Mouse (Mus musculus): Measurements from ENCODE around the gene Etv2. TPM values are rescaled to one million over a fixed set of nuclear protein-coding genes. Genes with fewer than 3 reads are reported as not detected.

Gene Etv2
- polyA plus RNA-seq, 1 experiment from 2014 or later, result not detected

DNA sequence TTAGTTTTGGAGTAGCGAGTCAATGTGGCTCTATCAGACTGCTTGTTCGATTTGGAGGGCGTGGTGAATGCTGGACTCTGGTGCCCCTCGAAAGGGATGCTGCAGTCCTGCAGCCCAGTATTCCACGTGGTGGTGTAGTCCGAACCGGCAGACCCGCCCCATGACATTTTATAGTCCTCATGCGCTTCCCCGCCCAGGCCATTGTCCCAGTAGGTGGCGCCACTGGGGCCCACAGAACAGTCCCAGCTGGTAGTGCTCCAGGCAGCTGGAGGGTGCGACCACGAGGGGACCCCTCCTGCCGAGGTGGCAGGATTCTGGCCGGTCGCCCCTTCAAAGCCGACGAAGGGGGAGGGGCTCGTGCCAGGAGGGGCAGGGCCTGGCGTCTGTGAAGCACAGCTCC lies 1.0 kb downstream of the Etv2 start:
- 0 out of 2 replicates have a peak overlapping the region, but pooled peaks have one; percentile 17 for H3K4me2 ChIP-seq (replicated peaks; ENCODE audit: low read depth, low read length)
- no peaks in the 10 kb centered on the region for H3K4me1 ChIP-seq (ENCODE audit: insufficient read depth, low read depth, low read length)
- TF ChIP-seq EP300 (IDR thresholded peaks at IDR 0.05) (no peak), CTCF (IDR thresholded peaks at IDR 0.05) (peak; percentile 75)
- no peaks in the 10 kb centered on the region for H3K36me3 ChIP-seq (ENCODE audit: insufficient read depth, low read length)
- H3K27me3 ChIP-seq (replicated peaks; ENCODE audit: insufficient read depth, low read length), result peaks cover 25% of the 10 kb centered on the region
- H3K4me3 ChIP-seq (ENCODE audit: low read depth, low read length), result no peak overlapping the region
- no peak overlapping the region for H3K27ac ChIP-seq (ENCODE audit: low read length)
- no peaks in the 10 kb centered on the region for H3K9me3 ChIP-seq (ENCODE audit: low read length)
- H3K9ac ChIP-seq (replicated peaks; ENCODE audit: low read depth), result no peak overlapping the region
- WGBS, result under 1% methylated on average over 20 of the region's 20 CpGs
- DNase-seq (ENCODE audit: low spot score) (peak; percentile 54), ATAC-seq (peak; percentile 82)

DNA sequence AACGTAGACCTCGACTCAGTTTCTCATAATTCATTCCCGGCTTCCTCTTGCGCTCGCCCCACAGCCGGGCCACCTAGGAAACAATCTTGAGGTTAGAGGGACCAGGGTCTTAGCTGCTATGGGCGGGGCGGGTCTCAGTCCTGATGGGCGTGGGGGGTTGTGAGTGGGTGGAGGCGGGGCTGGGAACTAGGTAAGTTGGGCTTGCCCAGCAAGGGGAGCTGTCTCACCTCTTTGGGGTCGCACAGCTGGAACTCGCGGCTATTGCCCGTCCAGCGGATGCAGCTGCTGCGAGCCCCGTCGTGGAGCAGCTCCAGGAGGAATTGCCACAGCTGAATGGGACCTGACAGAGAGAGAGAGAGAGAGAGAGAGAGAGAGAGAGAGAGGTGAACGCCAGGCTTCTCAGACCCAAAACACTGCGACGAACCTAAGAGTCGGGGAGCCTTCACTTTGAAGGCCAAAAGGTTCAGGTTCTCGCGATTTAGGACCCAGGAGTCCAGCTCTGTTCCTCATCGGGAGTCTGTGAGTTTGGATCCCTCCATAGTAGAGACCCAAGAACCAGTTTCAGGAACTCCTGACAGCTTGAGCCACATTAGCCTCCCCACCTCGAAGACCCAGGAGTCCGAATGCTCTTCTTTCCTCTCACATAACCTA lies 1.8 kb downstream of the Etv2 start:
- 4% methylated on average over 27 of the region's 27 CpGs for WGBS
- H3K27me3 ChIP-seq (replicated peaks; ENCODE audit: insufficient read depth, low read length), result peaks cover 25% of the 10 kb centered on the region
- H3K4me3 ChIP-seq (ENCODE audit: low read depth, low read length), result no peak overlapping the region
- ATAC-seq (no peak), DNase-seq (ENCODE audit: low spot score) (no peak)
- H3K27ac ChIP-seq (ENCODE audit: low read length), result no peak overlapping the region
- H3K9me3 ChIP-seq (ENCODE audit: low read length), result no peaks in the 10 kb centered on the region
- no peaks in the 10 kb centered on the region for H3K36me3 ChIP-seq (ENCODE audit: insufficient read depth, low read length)
- H3K4me2 ChIP-seq (replicated peaks; ENCODE audit: low read depth, low read length), result no peak overlapping the region
- H3K4me1 ChIP-seq (ENCODE audit: insufficient read depth, low read depth, low read length), result no peaks in the 10 kb centered on the region
- TF ChIP-seq CTCF (IDR thresholded peaks at IDR 0.05) (no peak), EP300 (IDR thresholded peaks at IDR 0.05) (no peak)
- no peak overlapping the region for H3K9ac ChIP-seq (replicated peaks; ENCODE audit: low read depth)

DNA sequence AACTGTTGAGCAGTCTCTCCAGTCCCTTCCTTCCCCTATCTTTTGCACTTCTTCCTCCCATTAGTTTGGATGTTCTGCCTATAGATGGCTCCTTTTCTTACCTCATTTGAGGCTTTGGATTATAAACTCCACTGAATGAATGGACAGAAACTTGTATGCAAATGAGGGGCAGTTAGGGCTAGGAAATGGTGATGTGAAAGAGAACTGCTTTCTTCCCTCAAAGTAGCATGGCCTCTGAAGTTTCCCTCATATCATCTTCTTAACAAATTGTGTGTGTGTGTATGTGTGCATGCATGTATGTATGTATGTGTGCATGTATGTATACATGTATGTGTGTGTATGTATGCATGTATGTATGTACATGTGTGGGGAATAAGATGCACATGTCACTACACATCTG lies 6.6 kb downstream of the Etv2 start:
- H3K4me2 ChIP-seq (replicated peaks; ENCODE audit: low read depth, low read length), result no peak overlapping the region
- DNase-seq (ENCODE audit: low spot score) (no peak), ATAC-seq (no peak)
- peaks cover 12% of the 10 kb centered on the region for H3K27me3 ChIP-seq (replicated peaks; ENCODE audit: insufficient read depth, low read length)
- H3K4me1 ChIP-seq (ENCODE audit: insufficient read depth, low read depth, low read length), result no peaks in the 10 kb centered on the region
- no peak overlapping the region for H3K9ac ChIP-seq (replicated peaks; ENCODE audit: low read depth)
- TF ChIP-seq CTCF (IDR thresholded peaks at IDR 0.05) (no peak), EP300 (IDR thresholded peaks at IDR 0.05) (no peak)
- no peaks in the 10 kb centered on the region for H3K36me3 ChIP-seq (ENCODE audit: insufficient read depth, low read length)
- no peak overlapping the region for H3K27ac ChIP-seq (ENCODE audit: low read length)
- H3K4me3 ChIP-seq (ENCODE audit: low read depth, low read length), result no peak overlapping the region
- no peaks in the 10 kb centered on the region for H3K9me3 ChIP-seq (ENCODE audit: low read length)

DNA sequence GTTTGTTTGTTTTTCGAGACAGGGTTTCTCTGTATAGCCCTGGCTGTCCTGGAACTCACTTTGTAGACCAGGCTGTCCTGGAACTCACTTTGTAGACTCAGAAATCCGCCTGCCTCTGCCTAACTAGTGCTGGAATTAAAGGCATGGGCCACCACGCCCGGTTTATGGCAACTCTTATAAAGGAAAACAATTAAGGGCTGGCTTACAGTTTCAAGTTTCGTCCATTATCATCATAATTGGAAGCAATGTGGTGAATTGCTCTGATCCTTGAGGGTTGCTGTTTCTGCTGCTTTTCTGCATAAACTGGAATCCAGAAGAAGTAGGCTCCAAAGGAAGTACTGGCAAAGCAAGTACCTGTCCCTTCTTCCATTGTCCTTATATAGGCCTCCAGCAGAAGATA lies 9.0 kb downstream of the Etv2 start:
- H3K9ac ChIP-seq (replicated peaks; ENCODE audit: low read depth), result no peak overlapping the region
- no peaks in the 10 kb centered on the region; the same call in none of the 2 replicates for H3K36me3 ChIP-seq (ENCODE audit: insufficient read depth, low read length)
- no peak overlapping the region for H3K4me3 ChIP-seq (ENCODE audit: low read depth, low read length)
- no peak for DNase-seq (ENCODE audit: low spot score)
- H3K4me1 ChIP-seq (ENCODE audit: insufficient read depth, low read depth, low read length), result no peaks in the 10 kb centered on the region
- no peak overlapping the region for H3K27ac ChIP-seq (ENCODE audit: low read length)
- no peak for ATAC-seq
- no peaks in the 10 kb centered on the region for H3K9me3 ChIP-seq (ENCODE audit: low read length)
- H3K27me3 ChIP-seq (replicated peaks; ENCODE audit: insufficient read depth, low read length), result no peaks in the 10 kb centered on the region
- no peak overlapping the region for H3K4me2 ChIP-seq (replicated peaks; ENCODE audit: low read depth, low read length)
- WGBS, result 77% methylated on average over 5 of the region's 5 CpGs
- TF ChIP-seq CTCF (IDR thresholded peaks at IDR 0.05) (no peak), EP300 (IDR thresholded peaks at IDR 0.05) (no peak)

DNA sequence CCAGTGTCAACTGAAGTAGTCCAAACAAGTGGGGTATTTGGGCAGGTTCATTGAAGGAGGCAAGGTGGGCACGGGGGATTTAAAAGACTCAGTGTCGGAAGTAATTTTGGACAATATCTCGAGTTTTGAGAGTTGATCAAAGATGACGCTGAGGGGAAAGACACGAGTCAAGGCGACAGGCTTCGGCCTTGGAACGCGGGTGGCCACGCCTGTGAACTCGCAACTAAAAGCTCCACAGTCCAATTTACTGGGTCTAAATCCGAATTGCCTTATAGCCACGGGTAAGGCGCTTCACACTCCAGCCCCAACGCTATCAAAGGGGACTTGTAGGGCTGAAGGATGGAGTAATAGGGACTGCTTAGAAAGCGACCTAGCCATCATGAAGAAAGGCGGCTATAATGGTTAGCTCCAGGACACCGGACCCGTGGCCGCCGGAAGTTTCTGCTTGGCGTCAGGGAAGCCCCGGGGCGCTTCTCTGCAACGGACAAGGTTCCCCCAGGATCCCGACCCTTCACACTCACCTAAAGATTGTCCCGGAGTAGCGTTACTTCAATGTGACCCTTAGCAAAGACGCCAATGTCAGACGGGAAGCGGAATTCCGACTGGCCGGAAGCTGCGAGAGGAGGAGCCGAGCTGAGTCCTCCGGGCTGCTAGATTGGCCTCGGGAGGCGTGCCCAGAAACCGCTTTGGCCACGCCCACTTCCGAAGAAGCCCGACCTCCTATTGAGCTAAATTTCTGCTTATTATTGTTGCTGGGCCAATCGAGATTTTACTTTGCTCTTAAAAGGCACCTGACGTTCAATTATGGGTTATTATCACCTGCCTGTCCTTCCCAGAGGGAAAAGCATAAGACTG lies 9.9 kb downstream of the Etv2 start, which contains the start of gene Cox6b1:
Gene Cox6b1 (minus strand): TSS at position 622 of the 855 bp plus-strand sequence.
- H3K4me3 ChIP-seq (ENCODE audit: low read depth, low read length), result peak within 1 kb of the TSS; percentile 75
- H3K4me2 ChIP-seq (replicated peaks; ENCODE audit: low read depth, low read length), result peak within 1 kb of the TSS; percentile 78
- TF ChIP-seq EP300 (IDR thresholded peaks at IDR 0.05), result no peak
- no peak for TF ChIP-seq CTCF (IDR thresholded peaks at IDR 0.05)
- ATAC-seq (peak; percentile 98), DNase-seq (ENCODE audit: low spot score) (peak; percentile 97)
- WGBS, result 2% methylated on average over 44 of the region's 44 CpGs
- no peaks in the 10 kb centered on the region for H3K4me1 ChIP-seq (ENCODE audit: insufficient read depth, low read depth, low read length)
- no peaks in the 10 kb centered on the region for H3K9me3 ChIP-seq (ENCODE audit: low read length)
- H3K27ac ChIP-seq (ENCODE audit: low read length), result peak within 1 kb of the TSS; percentile 58
- no peaks in the 10 kb centered on the region; the same call in none of the 2 replicates for H3K36me3 ChIP-seq (ENCODE audit: insufficient read depth, low read length)
- H3K9ac ChIP-seq (replicated peaks; ENCODE audit: low read depth), result peak within 1 kb of the TSS; percentile 83
- no peaks in the 10 kb centered on the region for H3K27me3 ChIP-seq (replicated peaks; ENCODE audit: insufficient read depth, low read length)

DNA sequence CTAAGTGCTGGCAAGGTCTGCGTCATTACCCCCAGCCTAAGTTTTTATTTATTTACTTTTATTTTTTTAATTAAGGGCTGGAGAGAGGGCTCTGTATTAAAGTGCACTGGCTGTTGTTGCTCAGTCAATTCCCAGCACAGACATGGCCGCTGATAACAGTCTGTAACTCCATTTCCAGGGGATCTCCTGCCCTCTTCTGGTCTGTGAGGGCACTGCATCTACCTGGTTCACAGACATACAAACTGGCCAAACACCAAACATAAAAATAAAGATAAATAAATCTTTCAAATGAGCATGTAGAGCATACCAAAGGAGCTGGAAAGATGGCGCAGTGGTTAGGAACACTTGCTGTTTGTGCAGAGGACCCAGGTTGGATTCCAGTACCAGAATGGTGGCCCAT lies 16.4 kb downstream of the Etv2 start:
- no peak overlapping the region for H3K4me3 ChIP-seq (ENCODE audit: low read depth, low read length)
- H3K36me3 ChIP-seq (ENCODE audit: insufficient read depth, low read length), result peaks cover 12% of the 10 kb centered on the region
- H3K27ac ChIP-seq (ENCODE audit: low read length), result no peak overlapping the region
- H3K4me1 ChIP-seq (ENCODE audit: insufficient read depth, low read depth, low read length), result no peaks in the 10 kb centered on the region
- H3K27me3 ChIP-seq (replicated peaks; ENCODE audit: insufficient read depth, low read length), result no peaks in the 10 kb centered on the region
- TF ChIP-seq EP300 (IDR thresholded peaks at IDR 0.05) (no peak), CTCF (IDR thresholded peaks at IDR 0.05) (peak; percentile 63)
- no peak overlapping the region for H3K4me2 ChIP-seq (replicated peaks; ENCODE audit: low read depth, low read length)
- no peaks in the 10 kb centered on the region for H3K9me3 ChIP-seq (ENCODE audit: low read length)
- H3K9ac ChIP-seq (replicated peaks; ENCODE audit: low read depth), result no peak overlapping the region
- no peak for DNase-seq (ENCODE audit: low spot score)
- no peak for ATAC-seq
- WGBS, result 87% methylated on average over 3 of the region's 3 CpGs
